Mouse (Mus musculus): ENCODE data around the gene Mrps6. TPM values are rescaled to one million over a fixed set of nuclear protein-coding genes. Genes with fewer than 3 reads are reported as not detected.

Mrps6 gene
- polyA plus RNA-seq, 1 experiment, result 323 TPM

DNA sequence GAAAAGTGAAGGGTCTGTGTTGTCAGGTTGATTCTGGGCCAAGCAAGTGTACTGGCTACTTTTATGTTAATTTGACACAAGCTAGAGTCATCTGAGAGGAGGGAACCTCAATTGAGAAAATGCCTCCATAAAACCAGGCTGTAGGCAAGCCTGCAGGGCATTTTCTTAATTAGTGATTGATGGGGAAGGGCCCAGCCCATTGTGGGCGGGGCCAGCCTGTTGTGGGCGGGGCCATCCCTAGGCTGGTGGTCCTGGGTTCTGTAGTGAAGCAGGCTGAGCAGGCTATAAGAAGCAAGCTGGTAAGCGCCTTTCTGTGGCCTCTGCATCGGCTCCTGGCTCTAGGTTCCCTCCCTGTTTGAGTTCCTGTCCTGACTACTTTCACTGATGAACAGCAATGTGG, 69.2 kb downstream of the Mrps6 start:
- TF ChIP-seq USF1 (IDR thresholded peaks at IDR 0.05; ENCODE audit: low read depth), result no peak
- no peaks in the 10 kb centered on the region for H3K36me3 ChIP-seq (ENCODE audit: control insufficient read depth, insufficient read depth)
- no peaks in the 10 kb centered on the region for H3K27me3 ChIP-seq (ENCODE audit: control insufficient read depth, insufficient read depth, insufficient read length)
- no peaks in the 10 kb centered on the region for H3K79me3 ChIP-seq (ENCODE audit: low read depth)
- H3K4me3 ChIP-seq (ENCODE audit: insufficient read depth, poor library complexity, severe bottlenecking), result no peak overlapping the region
- H3ac ChIP-seq (ENCODE audit: control insufficient read depth, insufficient read length, low read depth), result no peak overlapping the region
- H3K79me2 ChIP-seq (ENCODE audit: control insufficient read depth, insufficient read depth), result no peaks in the 10 kb centered on the region

DNA sequence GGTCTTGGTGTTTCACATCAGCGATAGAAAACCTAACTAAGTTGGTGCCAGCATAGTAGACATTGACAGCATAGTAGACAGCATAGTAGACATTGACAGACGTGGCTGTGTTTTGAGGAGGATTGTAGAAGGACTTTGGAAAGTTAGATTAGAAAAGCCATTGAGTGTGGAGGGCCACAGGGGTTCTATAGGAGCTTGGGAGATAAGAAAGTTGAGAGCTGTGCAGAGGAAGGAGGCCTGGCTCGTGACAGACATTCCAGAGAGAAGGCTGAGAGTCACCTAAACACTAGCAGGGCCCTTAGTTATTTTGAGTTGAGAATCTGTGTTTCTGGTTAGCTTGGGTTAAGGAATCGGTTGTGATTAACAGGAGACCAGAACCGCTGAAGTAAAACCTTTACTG, 69.6 kb downstream of the Mrps6 start:
- no peak for TF ChIP-seq CTCF (IDR thresholded peaks at IDR 0.05; ENCODE audit: control insufficient read depth, insufficient read depth, insufficient read length)
- no peak for TF ChIP-seq CEBPB (IDR thresholded peaks at IDR 0.05; ENCODE audit: low read depth)
- TF ChIP-seq FOSL1 (IDR thresholded peaks at IDR 0.05; ENCODE audit: insufficient read depth, low read length, poor library complexity, severe bottlenecking), result no peak
- TF ChIP-seq USF1 (IDR thresholded peaks at IDR 0.05; ENCODE audit: low read depth), result no peak
- no peak for TF ChIP-seq MYOD1 (IDR thresholded peaks at IDR 0.05; ENCODE audit: control insufficient read depth, insufficient read length, low read depth)
- no peak for TF ChIP-seq MYOG (IDR thresholded peaks at IDR 0.05; ENCODE audit: control insufficient read depth, extremely low read depth, insufficient read length)
- TF ChIP-seq MAX (IDR thresholded peaks at IDR 0.05), result no peak
- Histone ChIP-seq H3K36me3 (ENCODE audit: control insufficient read depth, insufficient read depth) (no peaks in the 10 kb centered on the region), H3K79me2 (ENCODE audit: control insufficient read depth, insufficient read depth) (no peaks in the 10 kb centered on the region), H3K4me3 (ENCODE audit: insufficient read depth, poor library complexity, severe bottlenecking) (no peak overlapping the region), H3K27me3 (ENCODE audit: control insufficient read depth, insufficient read depth, insufficient read length) (no peaks in the 10 kb centered on the region), H3ac (ENCODE audit: control insufficient read depth, insufficient read length, low read depth) (no peak overlapping the region), H3K79me3 (ENCODE audit: low read depth) (no peaks in the 10 kb centered on the region)

DNA sequence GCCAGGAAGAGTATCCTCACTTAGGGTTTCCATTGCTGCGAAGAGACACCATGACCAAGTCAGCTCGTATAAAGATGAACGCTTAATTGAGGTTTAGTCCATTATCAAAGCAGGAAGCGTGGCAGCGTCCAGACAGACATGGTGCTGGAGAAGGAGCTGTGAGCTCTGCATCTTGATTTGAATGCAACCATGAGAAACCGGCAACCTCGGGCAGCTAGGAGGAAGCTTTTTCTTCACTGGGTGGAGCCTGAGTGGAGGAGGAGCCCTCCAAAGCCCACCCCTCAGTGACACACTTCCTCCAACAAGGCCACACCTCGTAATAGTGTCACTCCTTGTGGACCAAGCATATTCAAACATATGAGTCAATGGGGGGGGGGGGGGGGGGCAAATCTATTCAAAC, 71.8 kb downstream of the Mrps6 start:
- no peaks in the 10 kb centered on the region for H3K36me3 ChIP-seq (ENCODE audit: control insufficient read depth, insufficient read depth)
- TF ChIP-seq FOSL1 (IDR thresholded peaks at IDR 0.05; ENCODE audit: insufficient read depth, low read length, poor library complexity, severe bottlenecking) (no peak), MYOD1 (IDR thresholded peaks at IDR 0.05; ENCODE audit: control insufficient read depth, insufficient read length, low read depth) (no peak), USF1 (IDR thresholded peaks at IDR 0.05; ENCODE audit: low read depth) (no peak), MYOG (IDR thresholded peaks at IDR 0.05; ENCODE audit: control insufficient read depth, extremely low read depth, insufficient read length) (no peak)
- no peaks in the 10 kb centered on the region for H3K79me3 ChIP-seq (ENCODE audit: low read depth)
- no peaks in the 10 kb centered on the region for H3K79me2 ChIP-seq (ENCODE audit: control insufficient read depth, insufficient read depth)
- H3ac ChIP-seq (ENCODE audit: control insufficient read depth, insufficient read length, low read depth), result no peak overlapping the region
- H3K4me3 ChIP-seq (ENCODE audit: insufficient read depth, poor library complexity, severe bottlenecking), result no peak overlapping the region
- H3K27me3 ChIP-seq (ENCODE audit: control insufficient read depth, insufficient read depth, insufficient read length), result no peaks in the 10 kb centered on the region

DNA sequence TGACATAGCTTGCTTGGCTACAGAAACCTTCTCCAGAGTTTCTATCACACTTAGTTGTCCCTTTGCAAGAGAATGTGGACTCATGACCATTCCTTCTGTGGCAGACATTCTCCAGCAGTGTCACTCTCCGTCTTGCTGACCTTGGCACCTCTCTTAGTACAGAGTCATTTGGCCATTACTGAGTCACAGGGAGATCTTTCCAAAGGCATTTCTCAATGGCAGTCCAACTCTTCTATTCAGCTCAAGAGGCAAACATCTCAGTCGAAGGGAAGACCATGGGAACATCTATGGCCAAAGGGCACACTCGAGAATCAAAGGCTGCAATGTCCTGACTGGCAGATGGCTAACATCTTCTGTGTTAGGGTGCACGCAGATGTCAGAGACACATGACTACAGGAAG, 74.4 kb downstream of the Mrps6 start:
- Histone ChIP-seq H3K27me3 (ENCODE audit: control insufficient read depth, insufficient read depth, insufficient read length) (no peaks in the 10 kb centered on the region), H3K4me3 (ENCODE audit: insufficient read depth, poor library complexity, severe bottlenecking) (no peak overlapping the region), H3K36me3 (ENCODE audit: control insufficient read depth, insufficient read depth) (no peaks in the 10 kb centered on the region), H3K79me2 (ENCODE audit: control insufficient read depth, insufficient read depth) (no peaks in the 10 kb centered on the region), H3K79me3 (ENCODE audit: low read depth) (no peaks in the 10 kb centered on the region), H3ac (ENCODE audit: control insufficient read depth, insufficient read length, low read depth) (no peak overlapping the region)
- no peak for TF ChIP-seq MYOG (IDR thresholded peaks at IDR 0.05; ENCODE audit: control insufficient read depth, extremely low read depth, insufficient read length)
- TF ChIP-seq CEBPB (IDR thresholded peaks at IDR 0.05; ENCODE audit: low read depth), result no peak
- no peak for TF ChIP-seq MAX (IDR thresholded peaks at IDR 0.05)
- TF ChIP-seq MYOD1 (IDR thresholded peaks at IDR 0.05; ENCODE audit: control insufficient read depth, insufficient read length, low read depth), result no peak
- TF ChIP-seq USF1 (IDR thresholded peaks at IDR 0.05; ENCODE audit: low read depth), result no peak
- no peak for TF ChIP-seq CTCF (IDR thresholded peaks at IDR 0.05; ENCODE audit: control insufficient read depth, insufficient read depth, insufficient read length)
- TF ChIP-seq FOSL1 (IDR thresholded peaks at IDR 0.05; ENCODE audit: insufficient read depth, low read length, poor library complexity, severe bottlenecking), result no peak

DNA sequence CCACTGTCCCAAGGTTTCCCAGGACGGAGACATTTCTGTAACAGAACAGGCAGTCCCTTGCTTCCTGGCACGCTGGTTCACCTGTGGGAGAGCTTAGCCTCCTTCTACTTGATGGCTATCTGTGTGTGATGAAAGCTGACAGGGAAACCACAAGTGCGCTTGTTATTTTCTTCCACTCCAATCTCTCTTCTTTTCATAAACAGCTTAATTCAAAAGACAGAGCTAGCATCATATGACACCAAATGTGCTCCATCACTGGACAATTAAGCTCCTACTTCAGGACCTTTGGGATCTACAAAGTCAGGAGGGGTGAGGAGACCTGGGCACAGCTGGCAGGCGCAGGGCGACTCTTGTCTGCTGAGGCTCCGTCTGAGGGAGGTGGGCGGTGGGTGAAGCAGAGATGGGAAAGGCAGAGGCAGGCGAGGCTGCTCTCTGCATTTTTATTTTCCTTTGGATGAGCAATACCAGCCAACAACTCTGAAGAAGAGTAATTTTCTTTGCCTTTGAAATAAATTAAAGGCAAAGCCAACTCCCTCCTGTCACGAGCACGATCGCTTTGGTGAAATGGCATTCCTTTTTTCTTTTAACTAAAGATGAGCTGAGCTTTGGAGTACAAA, 76.2 kb downstream of the Mrps6 start:
- no peak for TF ChIP-seq FOSL1 (IDR thresholded peaks at IDR 0.05; ENCODE audit: insufficient read depth, low read length, poor library complexity, severe bottlenecking)
- no peak for TF ChIP-seq MYOG (IDR thresholded peaks at IDR 0.05; ENCODE audit: control insufficient read depth, extremely low read depth, insufficient read length)
- TF ChIP-seq MAX (IDR thresholded peaks at IDR 0.05), result no peak
- no peak for TF ChIP-seq CEBPB (IDR thresholded peaks at IDR 0.05; ENCODE audit: low read depth)
- TF ChIP-seq CTCF (IDR thresholded peaks at IDR 0.05; ENCODE audit: control insufficient read depth, insufficient read depth, insufficient read length), result no peak
- no peak for TF ChIP-seq MYOD1 (IDR thresholded peaks at IDR 0.05; ENCODE audit: control insufficient read depth, insufficient read length, low read depth)
- no peak for TF ChIP-seq USF1 (IDR thresholded peaks at IDR 0.05; ENCODE audit: low read depth)
- Histone ChIP-seq H3K36me3 (ENCODE audit: control insufficient read depth, insufficient read depth) (no peaks in the 10 kb centered on the region), H3K79me2 (ENCODE audit: control insufficient read depth, insufficient read depth) (no peaks in the 10 kb centered on the region)

DNA sequence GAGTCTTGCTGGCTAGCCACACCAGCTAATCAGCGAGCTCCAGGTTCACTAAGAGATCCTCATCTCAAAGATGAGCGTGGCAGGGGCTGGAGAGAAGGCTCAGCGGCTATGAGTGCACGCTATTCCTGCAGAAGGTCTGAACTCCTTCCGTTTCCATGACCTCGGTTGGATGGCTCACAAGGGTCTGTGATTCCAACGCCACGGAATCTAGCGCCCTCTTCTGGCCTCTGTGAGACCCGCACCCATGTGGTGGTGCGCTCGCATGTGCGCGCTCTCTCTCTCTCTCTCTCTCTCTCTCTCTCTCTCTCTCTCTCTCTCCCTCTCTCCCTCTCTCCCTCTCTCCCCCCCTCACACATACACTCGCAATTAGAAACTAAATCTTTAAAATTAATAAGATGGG, 78.2 kb downstream of the Mrps6 start:
- no peak overlapping the region for H3ac ChIP-seq (ENCODE audit: control insufficient read depth, insufficient read length, low read depth)
- H3K79me2 ChIP-seq (ENCODE audit: control insufficient read depth, insufficient read depth), result no peaks in the 10 kb centered on the region
- no peaks in the 10 kb centered on the region for H3K79me3 ChIP-seq (ENCODE audit: low read depth)
- no peaks in the 10 kb centered on the region for H3K36me3 ChIP-seq (ENCODE audit: control insufficient read depth, insufficient read depth)
- H3K4me3 ChIP-seq (ENCODE audit: insufficient read depth, poor library complexity, severe bottlenecking), result no peak overlapping the region
- no peaks in the 10 kb centered on the region for H3K27me3 ChIP-seq (ENCODE audit: control insufficient read depth, insufficient read depth, insufficient read length)
- TF ChIP-seq FOSL1 (IDR thresholded peaks at IDR 0.05; ENCODE audit: insufficient read depth, low read length, poor library complexity, severe bottlenecking) (no peak), MYOG (IDR thresholded peaks at IDR 0.05; ENCODE audit: control insufficient read depth, extremely low read depth, insufficient read length) (no peak), MAX (IDR thresholded peaks at IDR 0.05) (no peak), MYOD1 (IDR thresholded peaks at IDR 0.05; ENCODE audit: control insufficient read depth, insufficient read length, low read depth) (no peak), USF1 (IDR thresholded peaks at IDR 0.05; ENCODE audit: low read depth) (no peak), CTCF (IDR thresholded peaks at IDR 0.05; ENCODE audit: control insufficient read depth, insufficient read depth, insufficient read length) (no peak), CEBPB (IDR thresholded peaks at IDR 0.05; ENCODE audit: low read depth) (no peak)

More for the DNA sequence above, 76.2 kb downstream of the Mrps6 start:
- no peak overlapping the region for H3K4me3 ChIP-seq (ENCODE audit: insufficient read depth, poor library complexity, severe bottlenecking)
- no peak overlapping the region for H3ac ChIP-seq (ENCODE audit: control insufficient read depth, insufficient read length, low read depth)
- H3K27me3 ChIP-seq (ENCODE audit: control insufficient read depth, insufficient read depth, insufficient read length), result no peaks in the 10 kb centered on the region
- H3K79me3 ChIP-seq (ENCODE audit: low read depth), result no peaks in the 10 kb centered on the region
